Mouse (Mus musculus) midbrain, embryonic 13.5 days (tissue): ENCODE results near the gene Pam. TPM values are rescaled to one million over a fixed set of nuclear protein-coding genes. Genes with fewer than 3 reads are reported as not detected.

Source experiments
- ATAC-seq: fragments of 200-750 bp; cut with Nextera tagmentation; 2 replicates; pipeline ENCODE4 v1.8.0; 2017; ENCODE audit warnings: mild to moderate bottlenecking, moderate TSS enrichment, moderate library complexity
- H3K27ac ChIP-seq: fragments of 300-500 bp; sonication (generic); 2 replicates; pipeline ENCODE4 v1.5.1; 2015; ENCODE audit warnings: inconsistent platforms, mild to moderate bottlenecking, moderate library complexity
- H3K27me3 ChIP-seq: fragments of 300-500 bp; sonication (generic); 2 replicates; pipeline ENCODE4 v1.6.1; 2015; ENCODE audit warnings: mild to moderate bottlenecking, inconsistent platforms
- H3K36me3 ChIP-seq: fragments of 300-500 bp; sonication (generic); 2 replicates; pipeline ENCODE4 v1.6.1; 2015; ENCODE audit warnings: mild to moderate bottlenecking, inconsistent platforms
- H3K4me1 ChIP-seq: fragments of 300-500 bp; sonication (generic); replicated peaks from 2 replicates; pipeline ENCODE4 v1.6.1; 2015; ENCODE audit warnings: inconsistent platforms
- H3K4me2 ChIP-seq: fragments of 300-500 bp; sonication (generic); replicated peaks from 2 replicates; pipeline ENCODE4 v1.6.1; 2015; ENCODE audit warnings: moderate library complexity, mild to moderate bottlenecking, inconsistent platforms
- H3K4me3 ChIP-seq: fragments of 300-500 bp; sonication (generic); replicated peaks from 2 replicates; pipeline ENCODE4 v1.5.1; 2015; ENCODE audit warnings: mild to moderate bottlenecking, inconsistent platforms
- H3K9ac ChIP-seq: fragments of 300-500 bp; sonication (generic); replicated peaks from 2 replicates; pipeline ENCODE4 v1.6.1; 2015; ENCODE audit warnings: mild to moderate bottlenecking, inconsistent platforms
- H3K9me3 ChIP-seq: fragments of 300-500 bp; sonication (generic); 2 replicates; pipeline ENCODE4 v1.6.1; 2016; ENCODE audit warnings: mild to moderate bottlenecking, inconsistent platforms
- WGBS: fragments of 180-500 bp; shearing (Covaris S2); methylation state at CpG from one replicate; pipeline ENCODE4 v1.1.7; 2015; 5-methylcytosine and 5-hydroxymethylcytosine counted together
- polyA plus RNA-seq: library from polyadenylated mRNA; unstranded; fragments of >200 nt; fragmentation: Nextera tagmentation; extraction: Ambion mirVana; gene quantifications from 2 replicates; pipeline ENCODE4 v1.2.1, GENCODE M21; 2015

Pam gene
- 37.6 and 43.0 TPM in 2 replicates for polyA plus RNA-seq

DNA sequence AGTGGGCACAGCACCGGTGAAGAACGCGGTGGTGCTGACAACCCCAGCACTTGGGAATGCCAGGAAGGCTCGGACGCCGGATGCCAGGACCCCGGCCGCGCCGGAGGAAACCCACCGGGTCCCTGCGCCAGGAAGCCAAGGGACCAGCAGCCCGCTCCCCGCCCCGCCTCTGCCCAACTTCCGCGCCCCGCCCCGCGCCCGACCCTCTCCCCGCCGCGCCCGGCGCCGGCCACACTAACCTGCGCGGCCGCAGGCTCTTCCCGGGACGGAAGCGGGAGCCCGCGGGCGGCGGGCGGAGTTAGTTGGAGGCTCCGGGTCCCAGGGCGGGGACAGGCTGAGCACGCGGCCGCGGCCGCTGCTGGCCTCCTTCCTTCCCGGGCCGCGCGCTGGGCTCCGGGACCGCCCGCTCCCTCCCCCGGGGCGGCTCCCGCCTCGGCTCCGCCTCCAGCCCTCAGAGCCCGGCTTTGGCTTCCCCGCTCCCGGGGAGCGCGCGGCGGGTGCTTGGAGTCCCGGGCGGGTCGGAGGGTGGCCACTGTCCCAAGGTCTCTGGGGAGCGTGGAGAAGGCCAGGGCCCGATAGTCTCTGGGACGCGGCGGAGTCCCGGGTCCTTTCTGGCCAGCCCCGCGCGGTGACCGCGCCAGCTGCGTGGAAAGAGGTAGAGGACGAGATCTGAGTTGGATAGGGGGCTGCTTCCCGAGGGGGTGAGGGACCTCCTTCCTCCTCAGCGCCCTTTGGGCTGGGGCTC is at the start of gene Pam:
Gene Pam, minus strand, starts transcription at position 401 of the 745 bp plus-strand sequence.
- peak; percentile 92 for ATAC-seq
- no peaks in the 10 kb centered on the region for H3K27me3 ChIP-seq
- WGBS: under 1% methylated on average over 68 of the region's 82 CpGs

DNA sequence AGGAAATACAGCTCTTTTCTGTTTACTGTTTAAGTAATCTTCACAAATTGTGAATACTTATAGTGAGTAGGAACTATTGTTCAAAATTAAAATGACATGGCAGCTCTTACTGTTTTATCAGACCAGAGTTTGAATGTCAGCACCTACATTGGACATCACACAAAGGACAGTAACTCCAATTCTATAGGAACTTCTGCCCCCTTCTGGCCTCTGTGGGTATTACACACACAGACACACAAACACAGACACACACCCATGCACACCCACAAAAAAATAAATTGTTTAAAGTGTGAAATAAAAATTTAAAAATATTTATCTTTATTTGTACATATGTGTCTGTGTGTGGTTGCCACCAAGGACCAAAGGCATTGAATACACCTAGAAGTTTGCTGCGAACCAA is 49.4 kb upstream of the Pam start:
- no peak for ATAC-seq
- Histone ChIP-seq H3K4me1 (no peaks in the 10 kb centered on the region), H3K9ac (no peak overlapping the region), H3K4me2 (no peak overlapping the region), H3K27me3 (no peaks in the 10 kb centered on the region), H3K27ac (no peak overlapping the region), H3K4me3 (no peak overlapping the region), H3K9me3 (no peaks in the 10 kb centered on the region), H3K36me3 (no peaks in the 10 kb centered on the region)
- 96% methylated on average over 1 of the region's 1 CpGs for WGBS

More for the DNA sequence above, at the start of gene Pam:
- Histone ChIP-seq H3K9ac (peak within 1 kb of the TSS; percentile 85), H3K36me3 (no peaks in the 10 kb centered on the region), H3K4me3 (peak within 1 kb of the TSS; percentile 77), H3K9me3 (no peaks in the 10 kb centered on the region), H3K27ac (peak within 1 kb of the TSS; percentile 88), H3K4me2 (peak within 1 kb of the TSS; percentile 76), H3K4me1 (peaks cover 37% of the 10 kb centered on the region)

DNA sequence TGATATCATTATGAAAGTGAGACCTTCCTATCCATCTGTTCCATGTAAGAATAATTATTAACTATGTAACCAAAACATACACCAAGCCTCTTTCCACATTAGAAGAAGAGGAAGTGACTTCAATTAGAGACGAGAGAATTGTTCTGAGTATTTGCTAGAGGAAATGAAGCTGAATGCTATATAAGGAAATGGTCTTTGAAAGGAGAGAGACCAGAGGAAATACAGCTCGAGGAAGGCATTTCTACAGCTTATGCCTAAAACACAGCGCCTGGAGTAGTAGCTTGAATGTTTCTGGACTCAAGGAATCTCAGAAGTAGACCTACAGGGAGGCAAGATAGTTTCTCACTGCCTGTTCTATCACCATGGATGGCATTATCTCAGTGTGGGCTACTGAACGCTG is 35.8 kb upstream of the Pam start:
- ATAC-seq: no peak
- Histone ChIP-seq H3K9me3 (peaks cover 4% of the 10 kb centered on the region; the same call in 1 of the 2 replicates), H3K4me3 (no peak overlapping the region), H3K9ac (no peak overlapping the region), H3K4me2 (no peak overlapping the region), H3K4me1 (0 out of 2 replicates have a peak, but pooled peaks cover 3% of the 10 kb centered on the region), H3K36me3 (no peaks in the 10 kb centered on the region), H3K27ac (no peak overlapping the region), H3K27me3 (no peaks in the 10 kb centered on the region)
- WGBS: 86% methylated on average over 4 of the region's 4 CpGs

DNA sequence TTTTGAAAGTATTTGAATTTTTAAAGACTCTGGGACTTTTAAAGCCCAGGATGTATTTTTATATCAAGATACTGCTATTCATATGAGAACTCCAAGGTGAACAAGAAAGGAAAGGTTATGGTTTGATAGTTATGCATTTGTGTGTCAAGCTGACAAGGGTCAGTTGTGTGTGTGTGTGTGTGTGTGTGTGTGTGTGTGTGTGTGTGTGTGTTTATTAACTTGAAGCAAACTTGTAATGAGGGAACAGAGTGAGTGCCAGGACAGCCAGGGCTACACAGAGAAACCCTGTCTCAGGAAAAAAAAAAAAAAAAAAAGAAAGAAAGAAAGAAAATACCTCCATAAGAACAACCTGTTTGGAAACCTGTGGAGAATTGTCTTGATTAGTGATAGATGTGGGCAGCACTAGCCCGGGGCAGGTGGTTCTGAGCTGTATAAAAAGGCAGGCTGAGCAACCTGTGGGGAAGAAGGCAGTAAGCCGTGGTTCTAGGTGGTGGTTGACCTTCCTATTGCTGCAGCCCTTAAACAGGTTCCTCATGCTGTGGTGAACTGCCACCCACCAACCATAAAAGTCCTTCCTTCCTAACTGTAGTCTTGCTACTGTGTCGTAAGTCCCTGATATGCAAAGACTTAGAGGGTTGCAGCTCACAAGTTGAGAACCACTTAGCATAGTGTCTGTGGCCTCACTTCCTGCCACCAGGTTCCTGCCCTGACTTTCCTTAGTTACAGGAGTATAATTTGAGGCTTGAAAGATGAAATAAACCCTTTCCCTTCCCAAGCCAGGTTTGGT is 34.3 kb upstream of the Pam start:
- no peaks in the 10 kb centered on the region for H3K27me3 ChIP-seq
- H3K4me1 ChIP-seq: 0 out of 2 replicates have a peak, but pooled peaks cover 3% of the 10 kb centered on the region
- H3K9ac ChIP-seq: no peak overlapping the region
- H3K27ac ChIP-seq: no peak overlapping the region
- WGBS: 89% methylated on average over 3 of the region's 3 CpGs
- H3K4me2 ChIP-seq: no peak overlapping the region
- no peaks in the 10 kb centered on the region for H3K36me3 ChIP-seq
- ATAC-seq: no peak
- no peak overlapping the region for H3K4me3 ChIP-seq
- peaks cover 4% of the 10 kb centered on the region; the same call in 1 of the 2 replicates for H3K9me3 ChIP-seq

- no peaks in the 10 kb centered on the region for H3K36me3 ChIP-seq
- no peaks in the 10 kb centered on the region for H3K27me3 ChIP-seq
- 0 out of 2 replicates have a peak, but pooled peaks cover 5% of the 10 kb centered on the region for H3K4me1 ChIP-seq
- no peak overlapping the region for H3K4me2 ChIP-seq
- WGBS: 88% methylated on average over 1 of the region's 1 CpGs
- H3K4me3 ChIP-seq: no peak overlapping the region
- no peak overlapping the region for H3K27ac ChIP-seq
- no peak overlapping the region for H3K9ac ChIP-seq
- no peak for ATAC-seq
- H3K9me3 ChIP-seq: peaks cover 4% of the 10 kb centered on the region; the same call in 1 of the 2 replicates
These were observed 33.7 kb upstream of the Pam start for GRCm38 (mm10) chr1:98129111-98129510.

DNA sequence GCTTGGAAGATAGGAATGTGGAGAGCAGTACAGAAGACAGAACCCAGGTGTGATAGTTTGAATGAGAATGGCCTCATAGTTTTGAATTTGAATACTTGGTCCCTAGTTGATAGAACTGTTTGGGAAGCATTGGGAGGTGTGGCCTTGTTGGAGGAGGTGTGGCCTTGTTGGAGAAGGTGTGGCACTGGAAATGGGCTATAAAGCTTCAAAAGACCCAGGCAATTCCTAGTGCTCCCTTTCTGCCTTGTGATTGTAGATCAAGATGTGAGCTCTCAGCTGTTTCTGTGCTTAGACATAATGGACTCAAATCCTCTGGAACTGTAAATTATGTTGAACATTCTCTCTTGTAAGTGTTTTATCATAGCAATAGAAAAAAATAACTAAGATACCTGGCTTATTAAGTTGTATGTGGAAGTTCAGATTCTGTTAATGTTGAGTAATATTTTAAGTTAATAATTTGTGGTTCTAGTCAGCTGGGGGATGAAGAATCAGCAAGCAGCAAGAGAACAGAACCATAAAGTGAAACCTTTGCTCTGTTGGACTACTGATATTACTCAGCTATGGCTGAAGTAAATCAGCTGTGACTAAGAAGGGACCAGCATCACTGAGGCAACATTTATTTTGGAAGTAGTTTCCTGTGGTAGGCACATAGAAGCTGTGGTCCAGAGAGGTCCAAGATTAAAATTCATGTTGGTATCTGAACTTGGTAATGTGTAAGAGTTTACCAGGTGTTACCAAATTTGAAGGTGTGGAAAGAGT is 33.1 kb upstream of the Pam start:
- H3K4me2 ChIP-seq: no peak overlapping the region
- no peak for ATAC-seq
- H3K9ac ChIP-seq: no peak overlapping the region

GRCm38 (mm10) chr1:98126268-98126667 is 30.8 kb upstream of the Pam start:
- H3K27ac ChIP-seq: no peak overlapping the region
- H3K9ac ChIP-seq: no peak overlapping the region

More for the DNA sequence above, 33.1 kb upstream of the Pam start:
- H3K9me3 ChIP-seq: peaks cover 4% of the 10 kb centered on the region; the same call in 1 of the 2 replicates
- H3K27ac ChIP-seq: no peak overlapping the region
- H3K36me3 ChIP-seq: no peaks in the 10 kb centered on the region
- no peak overlapping the region for H3K4me3 ChIP-seq
- H3K4me1 ChIP-seq: 0 out of 2 replicates have a peak, but pooled peaks cover 5% of the 10 kb centered on the region
- no peaks in the 10 kb centered on the region for H3K27me3 ChIP-seq

DNA sequence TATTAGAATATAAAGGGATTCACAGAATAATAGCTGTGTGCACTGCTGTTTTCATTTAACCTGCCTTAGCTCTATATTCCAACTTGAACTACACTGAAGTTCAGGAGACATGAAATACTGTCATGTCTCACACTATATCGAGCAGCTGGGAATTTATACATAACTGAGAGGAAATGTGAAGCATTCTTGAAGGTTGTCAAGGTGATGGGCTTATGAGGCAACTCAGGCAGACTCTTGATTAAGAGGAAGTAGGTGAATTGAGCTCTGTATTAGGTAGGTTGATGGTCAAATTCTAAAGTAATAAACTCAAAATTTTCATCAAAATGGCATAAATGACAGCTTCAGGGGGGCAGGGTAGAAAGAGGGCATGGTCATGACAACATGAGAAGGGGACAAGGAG is 29.3 kb upstream of the Pam start:
- Histone ChIP-seq H3K9me3 (peaks cover 4% of the 10 kb centered on the region; the same call in 1 of the 2 replicates), H3K4me3 (no peak overlapping the region), H3K4me2 (no peak overlapping the region), H3K4me1 (0 out of 2 replicates have a peak, but pooled peaks cover 2% of the 10 kb centered on the region), H3K27me3 (no peaks in the 10 kb centered on the region), H3K9ac (no peak overlapping the region), H3K27ac (no peak overlapping the region), H3K36me3 (no peaks in the 10 kb centered on the region)
- no peak for ATAC-seq
- 39% methylated on average over 1 of the region's 1 CpGs for WGBS

More at GRCm38 (mm10) chr1:98126268-98126667, 30.8 kb upstream of the Pam start:
- Histone ChIP-seq H3K27me3 (no peaks in the 10 kb centered on the region), H3K4me1 (0 out of 2 replicates have a peak, but pooled peaks cover 2% of the 10 kb centered on the region), H3K4me3 (no peak overlapping the region), H3K36me3 (no peaks in the 10 kb centered on the region), H3K4me2 (no peak overlapping the region), H3K9me3 (peaks cover 4% of the 10 kb centered on the region; the same call in 1 of the 2 replicates)
- ATAC-seq: no peak
- 82% methylated on average over 3 of the region's 3 CpGs for WGBS

DNA sequence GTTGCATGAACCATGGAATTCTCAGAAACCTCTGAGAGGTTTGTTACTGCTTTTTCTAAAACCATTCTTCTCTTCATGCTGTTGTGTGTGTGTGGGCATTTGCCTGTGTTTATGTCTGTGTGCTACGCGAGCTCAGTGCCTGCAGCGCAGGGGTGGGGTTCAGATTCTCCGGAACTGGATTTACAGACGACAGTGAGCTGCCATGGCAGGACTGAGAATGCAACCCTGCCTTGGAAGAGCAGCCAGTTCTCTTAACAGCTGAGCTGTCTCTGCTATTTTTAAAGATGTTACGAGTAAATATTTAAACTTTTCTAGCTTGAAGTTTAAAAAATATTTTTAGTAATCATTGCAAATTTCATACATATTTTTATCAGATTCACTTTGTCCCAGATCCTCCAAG is 24.1 kb upstream of the Pam start:
- H3K9me3 ChIP-seq: no peaks in the 10 kb centered on the region
- H3K4me3 ChIP-seq: no peak overlapping the region
- H3K4me2 ChIP-seq: no peak overlapping the region
- H3K27me3 ChIP-seq: no peaks in the 10 kb centered on the region
- H3K9ac ChIP-seq: no peak overlapping the region
- H3K36me3 ChIP-seq: no peaks in the 10 kb centered on the region
- ATAC-seq: no peak
- WGBS: 90% methylated on average over 6 of the region's 6 CpGs
- H3K4me1 ChIP-seq: 0 out of 2 replicates have a peak, but pooled peaks cover 2% of the 10 kb centered on the region
- no peak overlapping the region for H3K27ac ChIP-seq

GRCm38 (mm10) chr1:98107599-98107998 is 12.2 kb upstream of the Pam start:
- Histone ChIP-seq H3K4me2 (no peak overlapping the region), H3K27me3 (no peaks in the 10 kb centered on the region), H3K27ac (no peak overlapping the region), H3K4me1 (0 out of 2 replicates have a peak, but pooled peaks cover 2% of the 10 kb centered on the region), H3K9me3 (no peaks in the 10 kb centered on the region), H3K9ac (no peak overlapping the region), H3K4me3 (no peak overlapping the region), H3K36me3 (no peaks in the 10 kb centered on the region)
- 14% methylated on average over 2 of the region's 2 CpGs for WGBS
- ATAC-seq: peak; percentile 82

- Histone ChIP-seq H3K9me3 (no peaks in the 10 kb centered on the region), H3K27me3 (no peaks in the 10 kb centered on the region), H3K4me2 (no peak overlapping the region), H3K4me3 (no peak overlapping the region), H3K27ac (peak overlapping the region; percentile 51; the same call in 1 of the 2 replicates), H3K36me3 (no peaks in the 10 kb centered on the region), H3K4me1 (peaks cover 31% of the 10 kb centered on the region), H3K9ac (no peak overlapping the region)
- ATAC-seq: no peak
- 33% methylated on average over 4 of the region's 4 CpGs for WGBS
These were observed 4.0 kb upstream of the Pam start for GRCm38 (mm10) chr1:98099441-98099840.
